Mouse (Mus musculus) left cerebral cortex, adult 11 months (tissue): Measurements from ENCODE around the gene Man1c1.
A peak's percentile ranks its signal among the peaks of the same experiment; 100 is the strongest.

Experiments used
- DNase-seq: peaks from one replicate; pipeline ENCODE4 v3.0.0; 2022; ENCODE audit warnings: low spot score

Gene Man1c1

GRCm38 (mm10) chr4:134548169-134548938, 155.7 kb downstream of the Man1c1 start:
- DNase-seq = no peak

DNA sequence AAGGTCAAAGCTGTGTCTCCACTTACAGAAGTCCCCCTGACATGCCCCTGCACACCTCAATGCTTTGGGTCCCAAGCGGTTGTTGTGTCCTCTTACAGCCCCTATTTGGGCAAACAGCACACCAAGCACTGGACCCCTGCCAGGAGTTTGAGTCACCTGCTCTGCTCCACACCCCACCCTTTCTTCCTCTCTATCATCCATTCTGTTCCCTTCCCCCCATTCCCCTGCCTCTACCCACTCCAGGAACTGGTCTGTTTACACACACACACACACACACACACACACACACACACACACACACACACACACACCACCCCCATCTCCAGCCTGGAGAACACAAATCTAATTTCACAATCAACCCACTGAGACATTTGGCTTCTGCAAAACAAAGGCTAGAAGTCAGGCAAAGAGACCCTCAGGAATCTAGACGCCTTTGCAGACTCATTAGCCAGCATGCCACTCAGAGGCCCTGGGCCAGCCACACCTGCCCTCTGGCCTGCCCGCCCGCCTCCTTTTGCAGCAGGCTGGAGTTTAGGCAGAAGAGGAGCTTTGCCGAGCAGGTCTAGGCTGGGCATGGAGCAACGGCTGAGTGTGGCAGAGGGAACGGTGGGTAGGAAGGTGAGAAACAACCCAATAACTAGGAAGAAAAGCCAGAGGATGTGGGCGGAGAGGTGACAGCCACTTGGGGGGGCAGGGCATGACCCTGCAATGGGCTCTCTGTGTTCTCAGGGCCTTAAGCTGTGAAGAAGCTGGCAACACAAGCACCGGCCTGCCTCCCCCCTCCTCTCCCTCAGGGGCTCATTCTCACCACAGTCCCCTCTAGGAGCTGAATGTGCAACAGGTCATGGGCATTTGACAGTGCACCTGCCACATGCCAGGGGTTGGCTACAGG, 157.0 kb downstream of the Man1c1 start:
- no peak for DNase-seq

DNA sequence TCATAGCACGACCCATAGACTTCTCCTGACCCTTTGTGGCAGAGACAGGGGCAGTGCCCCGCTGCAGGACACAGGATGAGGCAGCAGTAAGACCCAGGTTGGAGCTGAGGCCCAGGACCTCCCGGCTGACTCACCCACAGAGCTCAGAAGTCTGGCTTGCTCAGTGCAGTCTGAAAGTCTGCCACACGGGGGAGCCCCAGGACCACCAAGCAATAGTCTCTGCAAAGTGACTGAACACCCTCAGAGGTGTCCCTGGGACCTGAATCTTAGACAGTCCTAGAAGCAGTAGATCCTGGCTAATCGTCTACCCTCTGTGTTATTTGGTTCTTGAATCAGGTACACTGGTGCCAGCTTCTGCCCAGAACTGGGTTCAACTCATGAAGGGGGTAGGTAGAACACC, 160.8 kb downstream of the Man1c1 start:
- DNase-seq = peak; percentile 83

GRCm38 (mm10) chr4:134542726-134543125, 161.4 kb downstream of the Man1c1 start:
- no peak for DNase-seq

- no peak for DNase-seq
These were observed 165.0 kb downstream of the Man1c1 start for GRCm38 (mm10) chr4:134538997-134539580.

DNA sequence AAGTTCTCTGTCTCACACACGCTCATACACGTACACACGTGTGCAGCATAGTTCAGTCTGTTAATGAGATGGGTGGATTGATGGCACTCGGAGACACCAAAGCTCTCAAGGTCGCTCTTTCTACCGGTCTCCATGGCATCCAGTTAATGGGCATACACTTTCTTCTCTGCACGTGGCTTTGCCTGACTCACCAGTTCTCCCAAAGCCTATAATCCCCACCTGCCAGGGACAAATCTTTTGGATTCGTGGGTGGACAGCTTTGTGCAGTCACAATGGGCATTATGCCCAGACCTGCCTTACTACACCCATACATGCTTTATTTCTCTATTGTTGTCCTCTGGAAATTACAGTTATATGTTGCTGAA, 168.3 kb downstream of the Man1c1 start:
- DNase-seq = no peak

GRCm38 (mm10) chr4:134534932-134535786, 168.9 kb downstream of the Man1c1 start, which contains the start of gene Mtfr1l:
TSS of gene Mtfr1l (minus strand) at chr4:134535387.
- DNase-seq = peak; percentile 96

- no peak for DNase-seq
These were observed 169.8 kb downstream of the Man1c1 start for GRCm38 (mm10) chr4:134534124-134534886.

DNA sequence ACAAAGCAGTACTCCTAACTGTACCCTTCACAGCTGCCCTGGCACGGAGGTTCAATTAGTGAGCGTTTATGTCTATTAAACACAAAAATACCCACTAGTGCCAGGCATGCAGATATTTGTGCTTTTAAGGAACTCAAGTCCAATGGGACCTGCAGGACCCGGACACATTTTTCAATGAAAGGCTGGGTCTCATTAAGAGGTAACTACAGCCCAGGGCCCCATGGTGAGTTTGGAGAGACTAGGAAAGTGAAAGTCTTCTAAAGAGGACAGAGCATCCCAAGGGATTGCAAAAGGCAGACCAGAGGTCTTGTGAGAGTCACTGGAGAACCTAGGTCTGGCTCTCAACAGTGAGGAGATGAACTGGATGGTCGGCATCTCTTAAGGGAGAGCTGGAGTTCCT, 170.7 kb downstream of the Man1c1 start:
- no peak for DNase-seq

DNA sequence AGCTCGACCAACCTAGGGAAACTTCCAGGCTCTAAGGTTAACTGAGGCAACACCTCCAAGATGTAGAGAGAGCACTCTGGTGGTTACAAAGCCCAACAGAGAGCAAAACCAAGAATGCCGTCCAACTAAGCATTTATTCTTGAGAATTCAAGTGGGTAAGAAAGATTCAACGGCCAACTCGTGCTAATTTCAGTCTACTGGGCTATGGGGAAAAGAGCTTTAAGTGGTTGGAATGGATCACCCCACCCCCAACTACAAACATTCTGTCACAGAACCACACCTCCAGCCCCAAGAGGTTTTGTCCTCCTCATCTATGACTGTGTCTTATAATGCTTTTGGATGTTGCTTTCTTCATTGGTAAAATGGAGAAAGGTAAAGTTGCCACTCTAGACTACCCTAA, 171.2 kb downstream of the Man1c1 start:
- DNase-seq = no peak

DNA sequence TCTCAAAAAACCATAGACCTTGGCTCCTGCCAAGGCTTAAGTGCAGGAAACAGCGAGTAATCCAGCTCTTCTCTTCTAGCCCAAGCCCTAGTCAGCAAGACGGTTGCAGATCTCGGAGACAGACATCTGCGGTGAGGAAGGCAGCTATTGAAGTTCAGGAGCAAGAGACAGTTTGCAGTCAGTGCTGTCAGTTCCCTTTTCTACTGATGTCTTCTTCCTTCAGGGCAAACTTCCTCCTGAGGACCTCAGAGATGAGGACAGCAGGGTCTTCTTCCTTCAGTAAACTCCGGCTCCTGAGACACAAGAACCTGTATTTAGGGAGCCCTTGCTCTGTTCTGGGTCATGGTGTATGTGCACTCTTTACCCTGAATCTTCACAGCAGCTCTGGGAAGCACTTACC, 177.9 kb downstream of the Man1c1 start:
- DNase-seq = no peak

DNA sequence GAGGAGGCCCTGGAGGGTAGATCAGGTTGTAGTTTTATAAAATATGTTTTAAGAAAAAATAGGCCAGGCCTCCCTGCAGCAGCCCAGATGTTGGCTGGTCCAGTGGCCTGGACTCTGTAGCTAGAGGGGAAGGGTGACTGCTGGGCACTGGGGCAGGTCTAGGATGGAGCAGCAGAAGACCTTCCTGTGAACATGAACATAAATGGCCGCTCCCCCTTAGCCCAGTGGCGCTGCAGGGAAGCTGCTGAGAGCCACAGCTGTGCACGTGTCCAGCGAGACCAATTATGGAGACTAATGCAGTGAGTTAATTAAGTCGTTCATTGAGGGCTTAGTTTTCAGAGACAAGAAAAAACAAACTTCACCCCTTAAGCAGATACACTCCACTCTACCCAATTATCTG, 178.3 kb downstream of the Man1c1 start:
- DNase-seq = no peak

- no peak for DNase-seq
These were observed 180.6 kb downstream of the Man1c1 start for GRCm38 (mm10) chr4:134523447-134523846.

- DNase-seq = no peak
These were observed 184.8 kb downstream of the Man1c1 start for GRCm38 (mm10) chr4:134519281-134519680.

- no peak for DNase-seq
These were observed 185.5 kb downstream of the Man1c1 start for GRCm38 (mm10) chr4:134518541-134518940.

- DNase-seq = no peak
These were observed 186.4 kb downstream of the Man1c1 start for GRCm38 (mm10) chr4:134517719-134518118.

GRCm38 (mm10) chr4:134516981-134517380, 187.1 kb downstream of the Man1c1 start:
- DNase-seq = no peak

- DNase-seq = no peak
These were observed 188.5 kb downstream of the Man1c1 start for GRCm38 (mm10) chr4:134515614-134516013.

- DNase-seq = no peak
These were observed 189.7 kb downstream of the Man1c1 start for GRCm38 (mm10) chr4:134514309-134514930.

DNA sequence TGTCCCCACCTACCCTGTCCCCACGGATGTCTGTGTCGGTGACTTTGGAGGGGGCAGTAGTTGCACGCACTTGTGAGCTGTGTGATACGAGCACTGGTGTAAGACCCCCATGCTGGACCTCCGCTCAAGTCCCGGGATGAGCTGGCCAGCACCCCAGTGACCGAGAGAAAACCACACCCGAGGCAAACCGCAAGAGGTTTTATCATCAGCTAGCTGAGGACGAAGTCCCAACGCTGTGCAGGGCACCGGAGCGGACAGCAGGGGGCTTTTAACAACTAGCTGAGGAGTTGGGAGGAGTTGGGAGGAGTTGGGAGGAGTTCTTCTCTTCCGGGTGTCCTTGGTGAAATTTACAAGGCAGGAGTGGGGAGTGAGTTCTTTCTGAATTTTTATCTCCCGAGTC, 191.3 kb downstream of the Man1c1 start:
- no peak for DNase-seq

DNA sequence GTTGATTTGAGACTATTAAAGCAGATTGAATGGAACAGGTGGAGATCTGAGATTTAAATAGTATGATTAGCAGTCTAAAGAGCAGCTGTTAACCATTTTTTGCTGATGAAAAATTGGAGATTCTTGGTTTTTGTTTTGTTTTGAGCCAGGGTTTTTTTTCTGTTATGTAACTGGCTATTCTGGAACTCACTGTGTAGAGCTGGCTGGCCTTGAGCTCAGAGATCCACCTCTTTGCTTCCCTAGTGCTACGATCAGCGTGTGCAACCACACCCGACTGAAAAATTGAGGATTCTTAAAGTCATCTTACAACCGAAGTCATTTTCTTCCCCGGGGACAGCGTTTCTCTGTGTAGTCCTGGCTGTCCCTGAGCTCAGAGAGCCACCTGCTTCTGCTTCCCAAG, 192.4 kb downstream of the Man1c1 start:
- DNase-seq = no peak
